Mouse (Mus musculus) C2C12 (cell line): ENCODE results near the gene Rnpep. TPM values are rescaled to one million over a fixed set of nuclear protein-coding genes. Genes with fewer than 3 reads are reported as not detected.

Experiments
- H3K27me3 ChIP-seq: one replicate; pipeline ENCODE4 v1.6.1; 2011; ENCODE audit not compliant: control insufficient read depth, insufficient read depth, insufficient read length
- H3K36me3 ChIP-seq: one replicate; pipeline ENCODE4 v1.6.1; 2011; ENCODE audit not compliant: control insufficient read depth, insufficient read depth
- H3K4me3 ChIP-seq: one replicate; pipeline ENCODE4 v1.5.1; 2011; ENCODE audit warnings: mild to moderate bottlenecking, control low read depth; ENCODE audit not compliant: poor library complexity, insufficient read depth, severe bottlenecking
- H3K79me2 ChIP-seq: one replicate; pipeline ENCODE4 v1.6.1; 2011; ENCODE audit not compliant: control insufficient read depth, insufficient read depth
- H3K79me3 ChIP-seq: one replicate; pipeline ENCODE4 v1.6.1; 2011; ENCODE audit warnings: low read depth, control low read depth
- H3ac ChIP-seq: one replicate; pipeline ENCODE3; 2011; ENCODE audit warnings: low read depth; ENCODE audit not compliant: control insufficient read depth, insufficient read length
- CEBPB ChIP-seq: IDR thresholded peaks from one replicate; pipeline ENCODE4 v1.6.1; 2011; ENCODE audit warnings: low read depth, mild to moderate bottlenecking, control low read depth, moderate library complexity
- CTCF ChIP-seq: IDR thresholded peaks from one replicate; pipeline ENCODE4 v1.5.1; 2011; ENCODE audit not compliant: control insufficient read depth, insufficient read depth, insufficient read length
- FOSL1 ChIP-seq: IDR thresholded peaks from one replicate; pipeline ENCODE4 v1.8.0; 2011; ENCODE audit warnings: mild to moderate bottlenecking, low read length; ENCODE audit not compliant: poor library complexity, insufficient read depth, severe bottlenecking
- MAX ChIP-seq: IDR thresholded peaks from one replicate; pipeline ENCODE4 v1.6.1; 2011; ENCODE audit warnings: mild to moderate bottlenecking, control low read depth
- MYOD1 ChIP-seq: IDR thresholded peaks from one replicate; pipeline ENCODE4 v1.6.1; 2011; ENCODE audit warnings: low read depth; ENCODE audit not compliant: control insufficient read depth, insufficient read length
- MYOG ChIP-seq: IDR thresholded peaks from one replicate; pipeline ENCODE4 v1.6.1; 2011; ENCODE audit not compliant: control insufficient read depth, insufficient read length; ENCODE audit errors: extremely low read depth
- USF1 ChIP-seq: IDR thresholded peaks from one replicate; pipeline ENCODE4 v1.6.1; 2011; ENCODE audit warnings: low read depth, mild to moderate bottlenecking, control low read depth, moderate library complexity
- polyA plus RNA-seq: library from polyadenylated mRNA; unstranded; fragments of >200 nt; fragmentation: generic; extraction: Trizol; gene quantifications from one replicate; pipeline ENCODE4 v1.2.1, GENCODE M21; 2012; ENCODE audit warnings: missing spikeins

The Rnpep gene
- polyA plus RNA-seq, 1 experiment = 29.4 TPM

DNA sequence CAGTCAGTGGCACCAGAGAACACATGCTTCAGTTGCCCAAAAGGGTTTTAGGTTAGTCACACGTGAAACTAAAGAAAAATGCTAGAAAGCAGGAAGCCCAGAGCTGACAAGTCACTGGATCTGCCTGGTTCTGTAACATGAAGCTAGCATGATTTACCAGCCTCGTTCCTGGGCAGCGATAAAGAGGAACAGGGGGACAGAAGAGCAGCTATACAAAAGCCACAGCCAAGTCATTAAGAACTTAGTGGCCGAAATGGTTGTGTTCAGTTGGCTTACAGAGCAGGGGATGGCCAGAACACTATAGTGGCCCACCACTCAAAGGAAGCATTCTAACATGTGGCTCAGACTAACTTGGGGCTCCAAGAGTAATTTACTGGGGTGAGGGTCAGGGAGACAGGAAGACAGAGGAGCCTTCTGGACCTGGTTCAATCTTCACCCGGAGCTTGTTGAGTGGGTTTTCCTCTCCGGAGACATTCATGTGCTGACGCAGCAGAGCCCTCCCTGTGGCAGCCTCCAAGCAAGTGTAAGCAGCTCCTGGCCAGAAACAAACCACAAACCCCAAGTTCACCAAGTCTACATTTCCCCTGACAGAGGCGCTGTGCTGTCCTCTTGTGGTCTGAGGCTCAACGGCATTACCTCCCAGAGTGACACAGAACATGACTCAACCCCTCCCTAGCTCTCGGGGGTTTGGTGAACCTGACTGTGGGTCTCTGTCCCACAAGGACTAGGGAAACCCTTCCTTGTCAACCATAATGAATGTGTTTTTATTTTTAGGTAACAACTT lies 16.0 kb downstream of the Rnpep start:
- Histone ChIP-seq H3ac (no peak overlapping the region), H3K79me3 (no peaks in the 10 kb centered on the region), H3K4me3 (no peak overlapping the region), H3K79me2 (no peaks in the 10 kb centered on the region), H3K36me3 (peaks cover 8% of the 10 kb centered on the region), H3K27me3 (no peaks in the 10 kb centered on the region)
- no peak for TF ChIP-seq MAX
- TF ChIP-seq FOSL1 = no peak
- peak; percentile 31 for TF ChIP-seq CTCF
- no peak for TF ChIP-seq CEBPB
- no peak for TF ChIP-seq MYOD1
- no peak for TF ChIP-seq MYOG

DNA sequence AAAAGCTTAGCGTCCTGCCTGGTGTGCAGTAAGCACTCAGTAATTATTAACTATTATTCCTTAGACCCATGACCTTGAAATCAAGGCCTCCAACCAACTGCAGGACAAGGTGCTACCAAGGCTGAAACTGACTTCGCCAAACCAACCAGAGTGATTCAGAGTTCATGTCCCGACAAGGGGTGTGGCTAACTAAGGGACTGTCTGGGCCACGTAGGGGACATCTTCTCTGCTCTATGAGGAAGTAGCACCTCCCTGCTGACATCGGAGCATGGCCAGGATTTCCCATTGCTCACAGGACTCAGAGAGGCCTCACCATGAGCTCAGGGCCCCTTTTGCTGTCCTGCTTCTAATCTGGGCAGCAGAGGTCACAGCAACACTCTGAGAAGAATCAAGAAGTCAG lies 18.1 kb downstream of the Rnpep start:
- H3K36me3 ChIP-seq = peaks cover 8% of the 10 kb centered on the region

DNA sequence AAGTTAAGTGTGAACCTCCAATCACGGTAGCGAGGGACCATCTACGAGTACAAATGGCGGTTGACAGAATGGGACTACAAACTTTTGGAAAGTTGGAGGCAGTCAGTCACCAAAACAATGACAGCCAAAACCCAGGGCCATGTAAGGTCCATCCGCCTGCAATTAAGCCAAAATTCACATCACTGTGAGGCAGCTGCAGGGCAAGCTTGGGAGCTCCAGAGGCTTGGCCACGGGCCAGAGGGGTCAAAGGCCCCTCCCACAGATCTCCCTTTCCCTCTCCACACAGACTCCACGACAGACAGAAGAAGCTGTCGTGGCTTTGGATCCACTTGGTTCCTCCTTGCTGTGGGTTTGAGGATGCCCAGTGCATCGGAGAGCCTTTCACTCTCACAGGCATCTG lies 20.6 kb downstream of the Rnpep start:
- no peaks in the 10 kb centered on the region for H3K79me2 ChIP-seq
- TF ChIP-seq MYOD1 (no peak), MYOG (no peak), CEBPB (no peak), FOSL1 (no peak), CTCF (no peak), USF1 (no peak), MAX (no peak)
- H3K36me3 ChIP-seq = peaks cover 8% of the 10 kb centered on the region

More for the DNA sequence above, 18.1 kb downstream of the Rnpep start:
- Histone ChIP-seq H3K27me3 (no peaks in the 10 kb centered on the region), H3K79me2 (no peaks in the 10 kb centered on the region), H3ac (no peak overlapping the region), H3K4me3 (no peak overlapping the region), H3K79me3 (no peaks in the 10 kb centered on the region)
- TF ChIP-seq CEBPB = no peak
- no peak for TF ChIP-seq MYOG
- no peak for TF ChIP-seq CTCF
- no peak for TF ChIP-seq MYOD1
- no peak for TF ChIP-seq FOSL1
- no peak for TF ChIP-seq USF1
- TF ChIP-seq MAX = no peak

DNA sequence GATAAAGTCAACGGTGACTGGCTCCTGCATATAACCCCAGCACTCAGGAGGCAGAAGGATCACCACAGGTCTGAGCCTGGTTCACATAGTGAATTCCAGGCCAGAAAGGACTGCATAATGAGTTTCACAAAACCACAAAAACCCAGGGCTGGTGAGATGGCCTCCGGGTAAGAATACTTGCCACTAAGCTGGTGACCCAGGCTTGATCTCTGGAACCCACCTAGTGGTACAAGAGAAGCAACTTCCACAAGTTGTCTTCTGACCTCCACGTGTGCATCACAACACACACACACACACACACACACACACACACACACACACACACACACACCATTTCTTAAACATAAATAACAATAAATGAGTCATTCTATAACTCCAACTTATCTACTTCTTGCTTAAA lies 21.6 kb downstream of the Rnpep start:
- H3K4me3 ChIP-seq = no peak overlapping the region
- no peaks in the 10 kb centered on the region for H3K79me3 ChIP-seq
- no peak overlapping the region for H3ac ChIP-seq
- TF ChIP-seq MYOG = no peak
- peaks cover 8% of the 10 kb centered on the region for H3K36me3 ChIP-seq
- no peaks in the 10 kb centered on the region for H3K79me2 ChIP-seq
- no peaks in the 10 kb centered on the region for H3K27me3 ChIP-seq

More for the DNA sequence above, 20.6 kb downstream of the Rnpep start:
- Histone ChIP-seq H3ac (no peak overlapping the region), H3K79me3 (no peaks in the 10 kb centered on the region), H3K27me3 (no peaks in the 10 kb centered on the region), H3K4me3 (no peak overlapping the region)

DNA sequence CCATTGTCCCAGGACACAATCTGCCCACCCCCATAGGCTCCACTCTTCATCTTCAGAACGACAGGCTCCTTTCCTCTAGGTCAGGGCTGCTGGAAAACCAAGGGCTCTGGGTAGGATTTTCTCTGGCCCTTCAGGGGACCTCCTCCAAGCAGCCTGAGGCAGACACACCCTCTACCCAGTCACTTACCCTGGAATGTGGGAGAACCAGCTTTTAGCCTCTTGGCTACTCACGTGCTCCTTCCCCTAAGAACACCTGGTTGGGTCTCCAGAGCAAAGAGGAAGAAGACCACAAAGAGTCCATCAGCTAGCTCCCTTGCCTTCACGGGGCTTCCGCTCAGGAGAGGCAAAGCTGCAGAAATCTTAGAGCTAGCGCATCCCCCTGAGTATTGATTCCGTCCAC lies 23.0 kb downstream of the Rnpep start:
- TF ChIP-seq FOSL1 (no peak), USF1 (no peak), MYOD1 (no peak), MAX (no peak), CTCF (no peak), CEBPB (no peak), MYOG (no peak)
- H3ac ChIP-seq = no peak overlapping the region
- H3K79me2 ChIP-seq = no peaks in the 10 kb centered on the region
- H3K36me3 ChIP-seq = peaks cover 8% of the 10 kb centered on the region
- H3K4me3 ChIP-seq = no peak overlapping the region
- H3K79me3 ChIP-seq = no peaks in the 10 kb centered on the region
- no peaks in the 10 kb centered on the region for H3K27me3 ChIP-seq

DNA sequence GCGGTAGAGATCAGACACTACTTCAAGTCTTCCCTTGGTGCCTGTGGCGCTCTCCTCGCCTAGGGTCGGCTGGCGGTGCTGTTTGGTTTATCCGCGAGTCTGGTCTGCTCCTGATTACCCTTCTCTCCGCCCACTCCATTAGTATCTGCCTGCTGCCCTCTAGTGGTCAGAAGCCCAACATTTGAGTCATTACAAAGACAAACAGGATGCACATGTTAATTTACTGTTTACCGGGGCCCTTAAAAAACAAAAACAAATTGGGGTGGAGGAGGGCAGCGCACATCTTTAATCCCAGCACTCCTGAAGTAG lies 24.8 kb downstream of the Rnpep start:
- H3K79me3 ChIP-seq = no peaks in the 10 kb centered on the region
- no peak overlapping the region for H3K4me3 ChIP-seq
- TF ChIP-seq CTCF = peak; percentile 35
- no peak for TF ChIP-seq CEBPB
- TF ChIP-seq FOSL1 = no peak
- H3K27me3 ChIP-seq = no peaks in the 10 kb centered on the region
- no peaks in the 10 kb centered on the region for H3K79me2 ChIP-seq
- H3K36me3 ChIP-seq = peaks cover 3% of the 10 kb centered on the region
- peak overlapping the region; percentile 19 for H3ac ChIP-seq
